Mouse (Mus musculus) 3T3-L1 (cell line): ENCODE measurements around the gene Hmga1.

ENCODE experiments used
- DNase-seq: peaks from one replicate; pipeline ENCODE4 v3.0.0-alpha.2; 2015; ENCODE audit warnings: low read depth, low spot score

The Hmga1 gene

DNA sequence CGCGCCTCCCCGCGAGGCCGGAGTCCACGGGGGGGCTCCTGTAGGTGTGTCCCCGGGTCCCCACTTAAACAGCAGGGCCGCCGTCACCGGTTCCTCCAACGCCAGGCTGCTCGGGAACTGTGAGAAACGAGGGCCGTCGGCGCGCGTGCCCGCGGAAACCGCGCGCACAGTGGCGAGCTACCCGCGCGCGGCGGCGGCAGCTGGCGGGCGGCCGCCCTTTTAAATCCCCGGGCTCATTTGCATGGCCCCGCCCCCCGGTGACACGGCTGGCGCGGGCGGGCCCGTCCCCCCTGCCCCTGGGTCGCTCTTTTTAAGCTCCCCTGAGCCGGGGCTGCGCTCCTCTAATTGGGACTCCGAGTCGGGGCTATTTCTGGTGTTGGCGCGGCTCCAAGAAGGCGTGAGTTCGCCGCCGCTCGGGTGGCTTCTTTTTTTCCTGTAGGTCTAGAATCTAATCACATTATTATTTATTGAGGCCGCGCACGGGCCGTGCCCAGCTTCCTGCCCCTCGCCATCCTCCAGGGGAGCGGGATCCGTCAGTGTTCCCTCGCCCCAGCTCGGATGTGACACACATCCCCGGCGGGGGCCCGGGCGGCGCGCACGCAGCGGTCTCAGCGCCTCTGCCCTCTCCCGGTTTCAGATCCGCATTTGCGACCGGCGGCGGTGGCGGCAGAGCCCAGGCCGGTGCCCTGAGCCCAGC is at the start of gene Hmga1:
Hmga1 (plus strand) TSS at position 183 of the 697 bp plus-strand sequence.
- DNase-seq = peak; percentile 74

DNA sequence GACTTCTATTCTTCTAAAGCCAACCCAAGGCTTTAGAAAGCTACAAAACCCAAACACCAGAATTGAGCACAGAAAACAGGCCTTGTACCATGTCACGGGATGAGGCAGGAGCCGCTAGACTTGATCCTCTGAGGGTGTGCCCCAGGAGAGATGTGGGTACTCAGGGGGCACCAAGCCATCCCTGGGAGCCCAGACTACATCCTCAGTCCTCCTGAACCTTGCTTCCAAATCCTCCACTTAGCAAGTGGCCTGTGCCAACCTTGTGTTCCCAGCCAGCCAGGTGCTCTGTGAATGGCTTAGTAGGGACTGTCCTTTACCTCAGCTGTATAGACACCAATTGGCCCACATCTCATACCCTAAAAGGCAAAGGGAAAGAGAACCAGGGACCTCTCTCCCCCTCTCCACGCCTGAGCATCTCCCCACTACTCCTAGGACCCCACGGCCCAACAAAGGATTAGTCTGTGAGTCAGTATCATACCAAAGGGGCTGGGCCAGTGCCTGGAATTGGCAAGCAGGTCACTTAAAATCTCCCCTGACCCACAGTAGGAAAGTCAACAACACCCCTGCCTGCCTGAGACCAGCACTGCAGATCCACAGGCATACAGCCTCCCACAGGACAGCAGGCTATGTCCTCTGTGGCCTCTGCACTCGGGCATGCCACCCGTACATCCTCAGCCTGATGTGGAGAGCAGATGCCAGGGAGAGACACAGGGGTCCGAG is 49.3 kb upstream of the Hmga1 start:
- DNase-seq = no peak

DNA sequence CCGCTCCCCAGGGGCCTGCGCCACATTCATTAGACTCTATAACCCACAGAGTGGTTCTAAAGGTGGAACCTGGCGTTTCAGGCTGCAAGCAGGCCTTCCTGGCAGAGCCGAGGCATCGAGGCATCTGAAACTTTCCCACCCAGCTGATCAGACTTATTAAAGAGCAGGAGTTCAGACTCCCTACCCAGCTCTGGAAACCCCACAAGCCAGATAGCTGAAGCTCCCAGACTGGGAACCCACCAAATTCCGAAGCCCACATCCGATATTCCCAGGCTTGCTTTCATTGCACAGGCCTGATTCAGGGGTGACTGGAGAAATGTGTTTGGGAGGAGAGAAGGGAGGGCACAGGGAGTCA is 48.7 kb upstream of the Hmga1 start:
- DNase-seq = no peak

DNA sequence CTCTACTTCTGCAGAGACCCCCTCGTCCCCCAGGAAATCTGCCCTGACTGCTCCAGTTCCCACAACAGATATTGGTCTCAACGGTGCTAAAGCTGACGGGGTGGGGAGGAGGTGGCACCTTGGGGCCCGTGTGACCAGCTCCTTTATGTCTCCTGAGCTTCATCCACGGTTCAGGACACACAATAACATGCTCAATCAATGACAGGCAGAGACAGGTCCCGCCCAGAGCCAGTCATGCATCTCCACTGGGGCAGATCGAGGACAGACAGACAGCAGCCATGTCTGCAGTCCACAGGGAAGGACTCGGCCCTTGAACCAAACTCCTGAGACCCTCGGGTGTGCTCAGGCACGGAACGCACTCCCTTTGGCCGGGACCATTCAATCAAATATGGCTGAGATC is 48.3 kb upstream of the Hmga1 start:
- no peak for DNase-seq

DNA sequence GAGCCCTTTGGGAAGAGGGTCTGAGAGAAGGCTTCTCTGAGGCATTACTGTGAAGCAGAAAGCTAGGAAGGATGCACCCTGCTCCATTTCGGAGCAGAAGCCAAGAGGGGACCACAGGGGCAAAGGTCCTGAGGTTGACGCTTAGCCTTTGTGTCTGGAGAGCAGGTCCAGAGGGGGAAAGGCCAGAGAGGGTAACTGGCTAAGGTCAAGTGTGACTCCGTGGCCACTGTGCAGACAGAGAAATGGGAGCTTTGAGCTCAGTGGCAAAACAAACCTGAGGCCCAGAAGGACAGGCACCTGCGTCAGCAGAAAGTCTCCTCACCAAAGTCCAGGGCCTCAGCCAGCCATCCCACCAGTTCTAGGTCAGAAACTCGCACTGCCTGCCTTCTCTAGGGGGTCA is 47.8 kb upstream of the Hmga1 start:
- DNase-seq = no peak

DNA sequence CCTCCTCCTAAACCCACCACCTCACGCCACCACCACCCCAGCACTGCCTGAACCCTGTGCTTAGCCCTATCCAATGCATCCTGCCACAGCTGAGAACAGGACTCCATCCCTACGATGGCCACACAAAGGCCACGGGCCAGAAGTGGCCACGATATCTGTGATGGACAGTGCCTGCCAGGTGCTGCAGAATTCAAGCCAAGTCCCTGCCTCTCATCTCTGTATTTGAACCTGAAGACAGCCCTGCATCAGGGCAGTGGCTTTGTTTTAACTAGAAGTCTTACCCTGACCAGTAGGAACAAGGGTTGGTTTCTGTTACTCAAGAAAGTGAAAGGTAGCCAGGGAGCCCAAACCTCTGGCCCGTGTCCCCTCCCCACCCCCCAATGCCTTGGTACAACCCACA is 47.2 kb upstream of the Hmga1 start:
- no peak for DNase-seq

DNA sequence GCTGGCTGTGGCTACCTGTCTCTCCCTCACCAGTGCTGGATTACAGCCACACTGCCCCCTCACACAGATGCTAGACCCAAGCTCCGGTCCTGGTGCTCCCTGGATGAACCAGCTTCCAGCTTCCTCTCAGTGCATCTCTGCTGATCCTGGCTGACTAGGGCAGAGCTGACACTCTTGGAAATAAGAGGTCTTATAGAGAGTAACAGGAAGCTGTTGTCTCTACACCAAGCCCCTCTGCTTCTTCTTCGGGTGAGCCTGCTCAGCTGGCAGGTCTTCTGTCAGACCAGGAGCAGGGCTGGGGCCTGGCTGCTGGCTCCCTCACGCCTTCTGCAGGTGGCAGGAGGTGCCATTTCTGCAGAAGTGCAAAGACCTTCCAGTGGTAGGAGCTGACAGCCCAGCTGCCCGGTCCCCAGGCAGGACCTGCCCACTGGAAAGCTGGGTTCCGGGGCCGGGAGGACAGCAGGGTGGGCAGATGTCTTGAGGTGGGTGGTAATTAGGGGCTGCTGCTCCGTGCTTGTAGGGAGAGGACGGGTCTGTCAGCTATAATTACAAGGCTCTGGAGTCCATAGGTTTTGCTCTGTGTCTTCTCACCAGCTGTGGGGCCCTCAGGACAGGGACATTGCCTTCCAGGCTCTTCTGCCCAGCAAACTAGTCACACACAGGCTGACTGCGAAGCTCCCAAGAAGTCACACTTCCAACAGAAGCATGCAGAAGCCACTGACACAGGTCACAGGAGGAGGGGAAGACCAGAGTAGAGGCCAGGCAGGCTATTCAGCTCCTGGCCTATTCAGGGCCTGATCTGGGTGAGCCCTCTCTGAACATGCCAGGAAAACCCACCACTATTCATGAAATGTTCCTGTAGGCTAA is 45.8 kb upstream of the Hmga1 start:
- no peak for DNase-seq

DNA sequence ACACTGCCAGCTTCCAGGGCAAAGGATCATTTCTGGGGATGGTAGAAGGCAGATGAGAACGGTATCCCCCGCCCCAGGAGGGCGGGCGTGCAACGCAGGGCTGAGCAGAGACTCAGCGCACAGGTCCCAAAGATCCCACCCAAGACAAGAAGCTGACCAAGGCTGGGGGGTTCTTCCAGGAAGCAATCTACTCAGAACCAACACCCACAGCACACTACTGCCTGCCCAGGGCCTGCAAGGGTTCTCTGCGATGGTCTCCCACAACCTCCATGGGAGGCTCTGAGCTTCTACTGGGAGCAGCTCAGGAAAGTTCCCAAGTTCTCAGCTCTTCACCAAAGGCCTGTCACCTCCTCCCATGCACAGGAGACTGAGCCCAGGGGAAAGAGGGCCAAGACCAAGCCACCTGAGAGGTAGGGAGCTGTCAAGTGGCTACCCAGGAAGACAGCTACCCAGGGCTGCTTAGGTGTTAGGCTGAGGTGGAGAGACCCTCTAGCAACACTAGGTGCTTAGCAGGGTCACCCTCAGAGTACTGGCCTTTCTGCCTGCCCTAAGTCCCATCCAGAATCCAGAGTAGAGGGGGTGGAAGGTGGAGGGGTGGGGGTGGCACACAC is 45.1 kb upstream of the Hmga1 start:
- no peak for DNase-seq

DNA sequence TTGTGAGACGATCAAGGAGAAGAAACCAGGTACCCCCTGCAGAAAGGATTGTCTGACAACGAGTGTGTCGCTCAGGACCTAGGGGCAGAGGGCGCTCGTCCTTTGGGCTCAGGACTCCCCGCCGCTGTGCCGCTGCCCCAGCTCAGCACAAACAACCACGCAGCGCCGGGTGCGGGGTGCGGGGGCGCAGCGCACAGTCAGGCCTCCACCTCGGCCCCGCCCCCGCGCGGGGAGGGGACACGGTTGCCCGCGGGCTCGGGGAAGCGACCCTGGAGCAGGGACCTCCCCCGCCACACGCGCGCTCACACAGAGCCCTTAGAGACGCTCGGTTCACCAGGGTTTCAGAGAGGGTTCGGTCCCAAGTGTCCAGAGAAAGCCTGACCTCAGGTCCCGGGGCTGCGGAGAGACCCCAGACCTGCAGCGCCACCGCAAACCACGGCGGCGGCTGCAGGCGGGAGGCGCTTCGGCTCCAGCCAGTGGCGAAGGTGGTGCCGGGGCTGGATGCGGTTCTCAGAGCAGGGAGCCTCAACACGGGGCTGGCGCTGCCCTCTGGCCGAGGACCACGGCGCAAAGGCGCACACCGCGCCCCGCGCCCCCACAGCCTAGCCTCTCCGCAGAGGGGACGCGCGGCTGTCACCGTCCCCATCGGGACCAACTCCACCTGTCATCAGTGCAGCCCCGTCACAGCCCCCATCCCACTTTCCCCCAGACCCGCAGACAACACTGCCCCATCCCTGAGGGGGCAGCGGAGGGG is 44.3 kb upstream of the Hmga1 start:
- DNase-seq = no peak

DNA sequence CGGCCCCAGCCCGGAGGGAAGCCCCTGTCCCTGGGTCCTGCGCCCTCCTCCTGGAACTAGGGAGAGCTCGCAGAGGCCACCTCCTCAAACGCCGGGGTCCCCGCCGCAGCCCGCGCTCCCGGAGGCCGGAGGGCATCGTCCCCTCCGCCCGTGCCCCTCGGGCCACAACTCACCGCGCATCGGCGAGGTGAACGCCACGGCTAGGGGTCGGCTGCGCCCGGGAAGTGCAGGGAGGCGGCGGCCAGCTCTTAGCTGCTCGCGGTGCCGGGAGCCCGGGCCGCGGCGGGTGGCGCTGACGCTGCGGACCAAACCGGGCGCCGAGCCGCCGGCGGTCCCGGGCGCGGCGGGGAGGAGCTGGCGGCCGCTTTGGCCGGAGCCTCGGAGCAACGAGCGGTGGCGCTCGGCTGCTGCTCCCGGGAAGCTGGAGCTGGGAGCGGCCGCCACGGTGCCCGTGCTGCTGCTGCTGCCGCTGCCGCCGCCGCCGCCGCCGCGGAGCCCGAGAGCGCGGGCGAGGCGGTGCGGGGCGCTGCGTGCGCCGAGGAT is 43.6 kb upstream of the Hmga1 start:
- DNase-seq = no peak

DNA sequence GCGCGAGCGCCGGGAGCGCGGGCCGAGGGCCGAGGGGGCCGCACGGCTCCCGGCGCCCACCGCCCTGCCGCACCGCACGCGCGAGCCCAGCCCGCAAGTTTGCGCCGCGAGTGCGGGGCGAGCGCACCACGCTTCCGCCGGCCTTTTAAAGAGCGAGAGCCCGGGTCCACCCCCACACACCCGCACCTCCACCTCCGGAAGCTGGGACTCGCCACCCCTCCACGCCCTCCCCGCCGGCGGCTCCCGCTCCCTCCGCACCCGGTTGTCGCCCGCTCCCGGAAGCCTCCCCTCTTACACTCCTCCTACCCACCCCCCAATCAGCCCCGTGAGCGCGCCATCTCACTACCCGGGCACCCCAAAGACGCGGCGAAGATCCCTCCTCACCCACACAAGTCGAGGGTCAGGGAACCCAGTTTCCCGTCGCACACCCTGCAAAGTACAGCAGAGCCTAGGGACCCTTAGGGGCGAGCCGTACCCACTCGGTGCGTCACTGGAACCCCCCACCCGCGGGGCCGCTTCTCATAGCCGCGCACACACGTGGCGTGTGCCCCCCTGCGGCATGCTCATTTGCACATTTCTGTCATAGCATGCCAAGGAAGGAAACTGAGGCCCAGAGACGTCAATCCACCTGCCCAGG is 42.9 kb upstream of the Hmga1 start:
- DNase-seq = no peak

DNA sequence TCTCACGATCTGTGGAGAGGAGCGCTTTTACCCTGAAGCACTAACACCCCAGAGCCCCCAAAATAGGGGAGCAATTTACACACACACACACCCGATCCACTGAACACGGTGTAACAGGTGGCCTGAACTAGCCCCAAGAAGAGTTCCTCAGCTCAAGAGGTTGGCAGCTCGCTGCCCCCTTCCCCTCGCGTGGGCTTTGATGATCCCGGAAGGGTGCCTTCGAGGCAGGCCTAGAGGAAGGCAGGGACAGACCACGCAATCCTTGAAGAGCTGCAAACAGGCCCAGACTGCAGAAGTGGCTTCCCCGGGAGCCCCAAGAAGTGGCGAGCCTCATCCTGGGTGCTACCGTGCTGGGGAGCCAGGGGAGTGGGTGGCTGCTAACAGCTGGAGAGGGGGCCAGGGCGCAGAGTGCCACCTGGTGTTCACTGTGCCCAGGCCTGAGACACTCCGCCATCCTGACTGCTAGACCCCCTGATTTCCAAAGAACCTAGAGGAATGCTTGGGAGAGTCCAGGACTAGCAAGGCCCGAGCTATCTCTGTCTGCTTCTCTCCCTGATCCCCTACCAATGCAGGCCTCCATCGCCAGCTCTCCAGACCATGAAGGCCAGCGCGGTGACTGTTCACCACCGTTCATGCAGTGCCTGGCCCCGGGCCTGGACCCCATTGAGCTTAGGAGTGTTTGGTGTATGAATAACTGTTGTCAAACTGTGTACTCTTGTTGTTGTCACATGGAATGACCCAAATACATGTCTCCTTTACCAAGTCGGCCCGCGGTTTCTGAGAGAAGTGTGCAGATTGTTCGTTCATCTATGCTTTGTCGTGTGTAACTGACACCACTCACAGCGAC is 42.2 kb upstream of the Hmga1 start:
- DNase-seq = no peak

DNA sequence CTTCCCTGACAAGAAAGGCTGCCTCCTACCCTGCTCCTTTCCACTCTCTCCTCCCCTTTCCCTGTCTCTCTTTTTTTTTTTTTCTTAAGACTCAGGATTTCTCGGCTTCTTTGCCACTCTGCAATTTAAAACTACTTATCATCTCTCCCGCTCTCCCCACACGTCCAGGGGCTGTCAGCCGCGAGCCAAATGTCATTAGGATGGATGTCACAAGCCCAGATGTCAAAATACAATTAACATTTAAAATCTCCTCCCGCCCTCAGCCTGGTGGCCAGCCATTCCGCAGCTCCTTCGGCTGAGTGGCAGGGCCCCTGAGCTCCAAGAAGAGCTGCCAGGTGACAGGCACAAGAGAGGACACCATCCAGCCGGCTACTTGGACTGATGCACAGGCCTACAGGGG is 38.0 kb upstream of the Hmga1 start:
- no peak for DNase-seq

DNA sequence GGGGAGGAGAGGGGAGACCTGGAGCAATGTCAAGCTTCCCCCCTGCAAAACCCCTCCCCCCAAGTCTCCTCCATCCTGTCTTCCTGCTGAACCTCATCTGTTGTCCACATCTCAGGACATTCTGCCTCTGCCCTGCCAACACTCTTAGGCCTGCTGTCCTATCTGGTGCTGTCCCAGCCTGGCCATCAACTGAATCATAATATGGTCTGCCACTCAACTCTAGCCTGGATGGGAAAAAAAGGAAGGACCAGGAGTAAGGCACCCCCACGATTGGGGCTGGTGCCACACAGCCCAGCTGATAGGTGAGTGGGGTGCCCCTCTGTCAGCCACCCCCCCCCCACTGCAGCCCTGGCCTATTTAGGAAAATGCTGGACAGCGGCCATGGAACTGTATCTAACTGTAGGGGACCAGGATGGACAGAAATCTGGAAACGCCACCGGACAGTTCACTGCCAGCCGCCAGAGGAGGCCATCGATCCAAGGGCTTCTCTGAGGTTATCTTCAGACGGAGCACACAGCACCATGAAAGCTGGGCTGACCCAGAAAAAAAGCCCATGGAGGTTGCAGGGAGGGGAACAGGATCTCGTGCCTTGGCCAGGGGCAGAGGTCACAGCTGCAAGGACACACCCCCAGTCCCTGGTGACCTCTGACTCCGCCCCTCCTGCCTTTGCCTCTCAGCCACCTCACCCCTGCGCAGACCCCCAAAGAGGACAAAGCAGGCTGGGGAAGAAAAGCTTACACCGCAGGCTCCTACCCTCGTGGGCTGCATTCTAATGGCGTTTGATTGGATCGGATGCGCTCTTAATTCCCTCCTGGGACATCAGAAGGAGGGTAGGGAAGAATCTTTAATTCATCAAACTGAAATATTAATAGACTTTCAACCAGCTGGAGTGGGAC is 37.3 kb upstream of the Hmga1 start:
- no peak for DNase-seq

DNA sequence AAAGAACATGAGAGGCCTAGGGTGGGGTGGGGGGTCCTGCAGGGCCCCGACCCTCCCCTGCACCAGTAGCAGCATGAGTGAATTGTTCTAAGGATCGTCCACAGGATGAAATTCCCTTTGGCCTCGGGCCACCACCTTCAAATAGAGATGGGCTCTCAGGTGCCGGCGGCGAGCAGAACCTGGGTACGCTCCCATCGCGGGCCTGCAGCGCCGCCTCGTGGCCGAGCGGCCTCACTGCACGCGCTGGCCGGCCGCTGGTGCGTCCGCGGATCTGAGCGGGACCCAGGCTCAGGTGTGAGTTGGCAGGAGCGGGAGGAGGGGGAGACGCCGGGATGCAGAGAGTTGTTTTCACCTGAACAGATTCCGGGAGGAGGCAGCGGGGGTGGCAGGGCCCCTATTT is 35.7 kb upstream of the Hmga1 start:
- peak; percentile 35 for DNase-seq

DNA sequence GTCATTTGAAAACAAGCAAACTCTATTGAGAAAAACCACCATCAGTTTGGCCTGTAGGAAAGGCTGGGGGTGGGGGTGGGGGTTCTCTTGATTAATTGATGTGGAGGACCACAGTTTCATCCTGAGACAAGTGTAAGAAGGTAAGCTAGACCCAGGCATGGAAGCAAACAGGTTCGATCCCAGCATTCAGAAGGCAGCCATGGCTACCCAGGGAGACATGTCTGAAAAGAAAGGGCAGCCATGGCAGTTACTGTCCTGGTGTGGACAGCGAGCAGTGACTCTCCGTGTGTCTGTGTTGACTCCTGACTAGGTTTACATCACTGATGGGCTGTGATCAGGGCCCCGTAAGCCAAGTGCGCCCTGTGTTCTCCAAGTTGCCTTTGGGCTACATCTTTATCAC is 35.0 kb upstream of the Hmga1 start, which contains the start of gene Grm4:
Grm4 (minus strand) TSS at position 101 of the 400 bp plus-strand sequence.
- DNase-seq = no peak

DNA sequence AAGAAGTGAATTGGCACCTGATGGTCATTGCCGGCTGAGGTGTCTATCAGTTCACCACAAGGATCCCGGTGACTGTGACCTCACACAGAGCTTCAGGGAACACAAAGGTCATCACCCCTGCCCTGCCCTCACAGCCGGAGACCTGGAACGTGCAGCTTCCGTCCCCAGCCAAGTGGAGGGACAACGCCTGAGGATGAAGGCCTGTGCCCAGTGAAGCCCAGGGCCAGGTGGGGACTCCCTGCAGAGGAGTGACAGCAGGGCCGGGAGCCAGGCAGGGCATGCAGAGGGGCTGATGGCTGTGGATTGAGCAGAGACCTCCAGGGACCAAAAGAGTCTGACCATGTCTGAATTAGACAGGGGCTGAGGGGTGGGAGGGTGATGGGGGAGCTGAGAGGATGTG is 33.2 kb upstream of the Hmga1 start:
- no peak for DNase-seq

DNA sequence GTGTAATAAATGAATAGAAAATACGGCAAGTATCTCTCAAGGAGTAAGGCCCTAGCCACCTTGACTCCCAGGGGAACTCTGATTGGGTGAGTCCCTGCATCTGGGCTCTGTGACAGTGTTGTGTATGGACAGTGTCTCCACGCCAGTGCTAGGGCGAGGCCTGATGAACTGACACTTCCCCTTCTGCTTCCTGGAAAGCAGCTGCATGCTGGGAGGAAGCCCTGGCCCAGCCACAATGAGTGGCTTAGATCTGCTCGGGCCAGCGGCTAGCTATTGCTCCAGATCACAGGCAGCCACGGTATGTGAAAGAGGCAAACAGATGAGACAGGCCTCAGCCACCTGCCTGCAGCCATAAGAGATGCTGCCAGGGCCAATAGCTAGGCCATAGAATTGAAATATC is 29.1 kb upstream of the Hmga1 start:
- DNase-seq = no peak

DNA sequence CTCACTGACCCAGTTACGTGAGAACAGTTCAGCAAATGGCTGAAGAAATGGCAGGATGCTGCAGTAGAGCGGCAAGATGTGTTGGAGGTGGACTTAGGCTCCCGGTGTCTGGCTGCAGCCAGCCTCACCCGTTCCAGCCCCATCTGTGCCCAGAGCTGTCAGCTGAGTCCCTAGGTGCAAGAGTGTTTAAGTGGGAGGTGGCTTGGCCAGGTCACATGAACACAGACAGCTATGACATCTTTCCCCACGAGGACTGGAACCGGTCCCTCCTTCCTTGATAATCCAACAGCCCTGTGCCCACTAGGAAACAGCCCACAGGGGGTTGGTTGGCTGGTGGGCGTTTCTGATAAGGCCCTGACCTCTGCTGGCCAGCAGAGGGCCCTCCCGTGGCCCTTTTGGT is 28.3 kb upstream of the Hmga1 start:
- DNase-seq = no peak
